Mouse (Mus musculus) embryonic facial prominence, embryonic 14.5 days (tissue): ENCODE measurements around the gene Ammecr1. TPM values are rescaled to one million over a fixed set of nuclear protein-coding genes. Genes with fewer than 3 reads are reported as not detected.

Experiments
- ATAC-seq: fragments of 200-750 bp; cut with Nextera tagmentation; 2 replicates; pipeline ENCODE4 v1.8.0; 2017; ENCODE audit warnings: low read depth, moderate number of reproducible peaks, moderate TSS enrichment
- DNase-seq: peaks from one replicate; pipeline ENCODE4 v3.0.0-alpha.2; 2015; ENCODE audit warnings: low spot score
- H3K27ac ChIP-seq: fragments of 300-500 bp; sonication (generic); replicated peaks from 2 replicates; pipeline ENCODE4 v1.5.1; 2014; ENCODE audit warnings: low read depth, mild to moderate bottlenecking, low read length, moderate library complexity
- H3K27me3 ChIP-seq: fragments of 300-500 bp; sonication (generic); replicated peaks from 2 replicates; pipeline ENCODE4 v1.6.1; 2014; ENCODE audit warnings: low read length; ENCODE audit not compliant: control insufficient read depth, insufficient read depth
- H3K36me3 ChIP-seq: fragments of 300-500 bp; sonication (generic); 2 replicates; pipeline ENCODE4 v1.6.1; 2014; ENCODE audit warnings: low read length, mixed read lengths; ENCODE audit not compliant: control insufficient read depth, insufficient read depth
- H3K4me1 ChIP-seq: fragments of 300-500 bp; sonication (generic); 2 replicates; pipeline ENCODE4 v1.6.1; 2014; ENCODE audit warnings: antibody characterized with exemption, low read length; ENCODE audit not compliant: control insufficient read depth, insufficient read depth
- H3K4me2 ChIP-seq: fragments of 300-500 bp; sonication (generic); 2 replicates; pipeline ENCODE4 v1.6.1; 2014; ENCODE audit warnings: low read depth, mild to moderate bottlenecking, low read length, moderate library complexity, mixed read lengths
- H3K4me3 ChIP-seq: fragments of 300-500 bp; sonication (generic); 2 replicates; pipeline ENCODE4 v1.5.1; 2014; ENCODE audit warnings: low read depth, mild to moderate bottlenecking, low read length
- H3K9ac ChIP-seq: fragments of 300-500 bp; sonication (generic); 2 replicates; pipeline ENCODE4 v1.6.1; 2014; ENCODE audit warnings: low read depth, mild to moderate bottlenecking, low read length, moderate library complexity, mixed read lengths
- H3K9me3 ChIP-seq: fragments of 300-500 bp; sonication (generic); 2 replicates; pipeline ENCODE4 v1.6.1; 2016; ENCODE audit warnings: low read length; ENCODE audit not compliant: control insufficient read depth
- WGBS: fragments of 180-500 bp; shearing (Covaris S2); extraction: QIAGEN DNeasy Blood & Tissue Kit; methylation state at CpG from one replicate; pipeline ENCODE4 v1.1.7; 2014; 5-methylcytosine and 5-hydroxymethylcytosine counted together
- polyA plus RNA-seq: library from polyadenylated mRNA; unstranded; fragments of >200 nt; fragmentation: Nextera tagmentation; extraction: Ambion mirVana; gene quantifications from 2 replicates; pipeline ENCODE4 v1.2.1, GENCODE M21; 2014

Ammecr1 gene
- polyA plus RNA-seq, 1 experiment from 2014 or later: 21.8 TPM

GRCm38 (mm10) chrX:142829866-142830470, 136.6 kb downstream of the Ammecr1 start:
- no peak for DNase-seq
- Histone ChIP-seq H3K9me3 (no peaks in the 10 kb centered on the region), H3K4me2 (no peak overlapping the region), H3K9ac (no peak overlapping the region), H3K4me3 (no peak overlapping the region), H3K27ac (no peak overlapping the region), H3K27me3 (no peaks in the 10 kb centered on the region), H3K4me1 (0 out of 2 replicates have a peak, but pooled peaks cover 3% of the 10 kb centered on the region), H3K36me3 (no peaks in the 10 kb centered on the region)
- 79% methylated on average over 12 of the region's 12 CpGs for WGBS
- ATAC-seq: no peak

- 0 out of 2 replicates have a peak, but pooled peaks cover 3% of the 10 kb centered on the region for H3K4me1 ChIP-seq
- no peak overlapping the region for H3K27ac ChIP-seq
- no peaks in the 10 kb centered on the region for H3K9me3 ChIP-seq
- no peaks in the 10 kb centered on the region for H3K36me3 ChIP-seq
- no peaks in the 10 kb centered on the region for H3K27me3 ChIP-seq
- no peak overlapping the region for H3K4me2 ChIP-seq
- no peak overlapping the region for H3K9ac ChIP-seq
- no peak overlapping the region for H3K4me3 ChIP-seq
- 62% methylated on average over 2 of the region's 2 CpGs for WGBS
- DNase-seq (no peak), ATAC-seq (no peak)
Observed at GRCm38 (mm10) chrX:142829267-142829666, 137.3 kb downstream of the Ammecr1 start.

DNA sequence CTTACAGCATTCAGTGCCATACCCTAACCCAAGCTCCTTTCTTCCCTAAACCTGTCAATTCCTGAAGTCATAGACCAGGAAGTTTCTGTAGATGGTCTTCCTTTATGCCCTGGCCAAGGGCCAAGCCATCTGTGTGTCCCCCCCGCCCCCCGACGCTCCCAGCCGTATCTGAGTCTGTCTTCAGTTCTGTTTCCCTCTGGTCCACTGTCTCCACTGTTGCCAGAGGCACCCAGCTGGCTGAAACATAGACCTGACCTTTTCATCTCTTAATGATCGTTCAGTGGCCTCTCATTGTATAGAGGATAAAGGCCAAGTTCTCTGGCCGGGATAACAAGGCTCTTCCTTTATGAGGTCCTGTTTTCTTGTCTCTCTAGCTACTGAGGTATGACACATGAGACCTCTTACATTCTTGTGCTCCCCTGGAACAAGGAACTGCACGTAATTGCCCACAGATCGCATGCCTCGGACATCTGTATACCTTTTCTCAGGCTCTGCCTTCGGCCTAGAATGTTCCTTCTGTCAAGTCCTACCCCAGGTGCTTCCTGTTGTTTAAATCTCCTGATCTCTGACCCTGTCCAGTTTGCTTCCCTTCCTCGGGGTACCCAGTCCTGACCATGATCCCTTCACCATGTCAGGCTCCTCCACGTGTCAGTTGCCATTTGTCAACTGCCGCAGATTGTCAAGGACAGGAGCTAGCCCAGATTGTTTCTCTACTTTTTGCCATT, 138.2 kb downstream of the Ammecr1 start:
- 42% methylated on average over 13 of the region's 13 CpGs for WGBS
- Histone ChIP-seq H3K4me1 (0 out of 2 replicates have a peak, but pooled peaks cover 3% of the 10 kb centered on the region), H3K36me3 (no peaks in the 10 kb centered on the region), H3K9ac (no peak overlapping the region), H3K9me3 (no peaks in the 10 kb centered on the region), H3K27me3 (no peaks in the 10 kb centered on the region; the same call in 1 of the 2 replicates), H3K4me3 (no peak overlapping the region), H3K27ac (no peak overlapping the region), H3K4me2 (no peak overlapping the region)
- DNase-seq (peak; percentile 19), ATAC-seq (peak; percentile 39; the same call in 1 of the 2 replicates)

DNA sequence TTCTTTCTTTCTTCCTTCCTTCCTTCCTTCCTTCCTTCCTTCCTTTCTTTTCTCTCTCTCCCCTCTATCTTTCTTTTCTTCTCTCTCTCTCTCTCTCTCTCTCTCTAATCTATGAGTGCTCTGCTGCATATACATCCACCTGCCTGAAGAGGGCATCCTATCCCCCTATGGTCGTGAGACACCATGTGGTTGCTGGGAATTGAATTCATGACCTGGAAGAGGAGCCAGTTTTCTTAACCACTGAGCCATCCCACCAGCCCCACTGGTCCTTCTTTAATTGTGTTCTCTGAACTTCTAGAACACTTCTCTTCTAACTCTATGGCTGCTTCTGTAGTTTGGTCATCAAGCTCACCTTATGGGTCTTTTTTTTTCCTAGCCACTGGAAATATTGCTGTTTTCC, 138.9 kb downstream of the Ammecr1 start:
- ATAC-seq: no peak
- no peaks in the 10 kb centered on the region; the same call in 1 of the 2 replicates for H3K27me3 ChIP-seq

GRCm38 (mm10) chrX:142825309-142825708, 141.2 kb downstream of the Ammecr1 start:
- DNase-seq: no peak
- no peaks in the 10 kb centered on the region; the same call in 1 of the 2 replicates for H3K27me3 ChIP-seq
- no peaks in the 10 kb centered on the region for H3K9me3 ChIP-seq
- no peaks in the 10 kb centered on the region for H3K36me3 ChIP-seq
- H3K4me3 ChIP-seq: no peak overlapping the region
- no peak overlapping the region for H3K4me2 ChIP-seq
- H3K4me1 ChIP-seq: 0 out of 2 replicates have a peak, but pooled peaks cover 3% of the 10 kb centered on the region
- ATAC-seq: no peak
- no peak overlapping the region for H3K9ac ChIP-seq
- WGBS: 77% methylated on average over 1 of the region's 1 CpGs
- H3K27ac ChIP-seq: no peak overlapping the region

More for the DNA sequence above, 138.9 kb downstream of the Ammecr1 start:
- Histone ChIP-seq H3K4me3 (no peak overlapping the region), H3K9me3 (no peaks in the 10 kb centered on the region), H3K4me2 (no peak overlapping the region), H3K36me3 (no peaks in the 10 kb centered on the region), H3K9ac (no peak overlapping the region), H3K4me1 (0 out of 2 replicates have a peak, but pooled peaks cover 3% of the 10 kb centered on the region), H3K27ac (no peak overlapping the region)
- DNase-seq: no peak
- 25% methylated on average over 1 of the region's 1 CpGs for WGBS

DNA sequence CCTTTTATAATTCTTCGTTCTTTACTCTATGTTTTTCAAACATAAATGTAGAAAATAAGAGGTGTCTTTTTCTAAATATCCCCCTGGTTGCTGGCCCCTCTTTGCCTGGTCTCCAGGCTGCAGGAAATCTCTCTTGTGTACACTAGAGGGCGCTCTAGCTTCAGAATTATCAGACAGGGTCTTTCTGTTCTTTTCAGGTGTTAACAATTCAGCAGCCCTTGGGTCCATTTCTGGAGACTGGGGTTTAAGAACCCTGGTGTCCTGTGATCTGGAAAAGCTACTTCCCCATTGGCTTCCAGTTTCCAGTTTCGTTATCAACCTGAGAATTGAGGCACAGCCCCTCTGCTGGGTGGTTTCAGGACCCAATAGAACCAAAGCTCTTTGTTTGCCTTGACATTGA, 144.7 kb downstream of the Ammecr1 start:
- Histone ChIP-seq H3K36me3 (no peaks in the 10 kb centered on the region), H3K9ac (no peak overlapping the region), H3K4me1 (no peaks in the 10 kb centered on the region), H3K27me3 (no peaks in the 10 kb centered on the region; the same call in 1 of the 2 replicates), H3K4me2 (no peak overlapping the region), H3K27ac (no peak overlapping the region), H3K4me3 (no peak overlapping the region), H3K9me3 (no peaks in the 10 kb centered on the region)
- WGBS: 39% methylated on average over 3 of the region's 3 CpGs
- DNase-seq (peak; percentile 43), ATAC-seq (no peak)

DNA sequence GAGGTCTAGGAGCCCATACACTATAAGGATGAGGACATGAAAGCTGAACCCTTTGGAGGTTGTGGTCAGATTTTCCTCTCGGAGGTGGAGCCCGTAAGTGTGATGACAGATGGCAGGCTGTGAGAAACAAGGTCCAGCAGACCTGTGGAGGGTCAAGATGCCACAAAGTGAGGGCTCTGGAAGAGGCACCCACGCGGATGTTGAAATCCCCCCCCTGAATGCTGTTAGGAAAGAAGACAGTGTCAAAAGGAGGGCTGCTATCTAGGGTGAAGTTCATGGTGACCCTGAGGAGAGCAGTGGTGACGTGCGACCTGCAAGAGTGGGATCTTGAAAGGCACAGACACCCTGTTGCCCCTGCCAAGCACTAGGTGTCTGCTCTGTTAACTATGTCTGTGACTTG, 145.3 kb downstream of the Ammecr1 start:
- ATAC-seq (no peak), DNase-seq (no peak)
- no peak overlapping the region for H3K27ac ChIP-seq
- no peak overlapping the region for H3K9ac ChIP-seq
- no peaks in the 10 kb centered on the region for H3K9me3 ChIP-seq
- no peak overlapping the region for H3K4me3 ChIP-seq
- no peak overlapping the region for H3K4me2 ChIP-seq
- H3K27me3 ChIP-seq: no peaks in the 10 kb centered on the region; the same call in 1 of the 2 replicates
- WGBS: 73% methylated on average over 6 of the region's 6 CpGs
- H3K4me1 ChIP-seq: no peaks in the 10 kb centered on the region
- no peaks in the 10 kb centered on the region for H3K36me3 ChIP-seq

GRCm38 (mm10) chrX:142818057-142818682, 148.4 kb downstream of the Ammecr1 start:
- Histone ChIP-seq H3K36me3 (no peaks in the 10 kb centered on the region), H3K4me3 (no peak overlapping the region), H3K4me1 (no peaks in the 10 kb centered on the region), H3K27ac (no peak overlapping the region), H3K4me2 (no peak overlapping the region), H3K9me3 (no peaks in the 10 kb centered on the region), H3K9ac (no peak overlapping the region), H3K27me3 (no peaks in the 10 kb centered on the region)
- WGBS: 40% methylated on average over 10 of the region's 10 CpGs
- ATAC-seq: no peak
- DNase-seq: no peak
